Mouse (Mus musculus) forebrain, embryonic 11.5 days (tissue): ENCODE results near the gene BC061237. TPM values are rescaled to one million over a fixed set of nuclear protein-coding genes. Genes with fewer than 3 reads are reported as not detected.
"Not testable (repeated sequence)": the region's sequence is repeated elsewhere in the genome, so short reads cannot be mapped to it uniquely, and the experiment has no call there.

Experiments
- ATAC-seq: fragments of 200-750 bp; cut with Nextera tagmentation; replicated peaks from 2 replicates; pipeline ENCODE4 v1.8.0; 2017; ENCODE audit warnings: moderate TSS enrichment; ENCODE audit not compliant: low FRiP score
- DNase-seq: peaks from one replicate; pipeline ENCODE4 v3.0.0-alpha.2; 2017; ENCODE audit warnings: low spot score
- H3K27ac ChIP-seq: fragments of 300-500 bp; sonication (generic); 2 replicates; pipeline ENCODE4 v1.5.1; 2014; ENCODE audit warnings: low read depth, low read length
- H3K27me3 ChIP-seq: fragments of 300-500 bp; sonication (generic); 2 replicates; pipeline ENCODE4 v1.6.1; 2014; ENCODE audit warnings: mild to moderate bottlenecking, low read length, mixed read lengths; ENCODE audit not compliant: control insufficient read depth, insufficient read depth
- H3K36me3 ChIP-seq: fragments of 300-500 bp; sonication (generic); 2 replicates; pipeline ENCODE4 v1.6.1; 2014; ENCODE audit warnings: mild to moderate bottlenecking, low read length, moderate library complexity, mixed read lengths; ENCODE audit not compliant: control insufficient read depth, insufficient read depth
- H3K4me1 ChIP-seq: fragments of 300-500 bp; sonication (generic); replicated peaks from 2 replicates; pipeline ENCODE4 v1.6.1; 2014; ENCODE audit warnings: low read length, mixed read lengths; ENCODE audit not compliant: control insufficient read depth, insufficient read depth
- H3K4me2 ChIP-seq: fragments of 300-500 bp; sonication (generic); 2 replicates; pipeline ENCODE4 v1.6.1; 2014; ENCODE audit warnings: low read depth, mild to moderate bottlenecking, low read length, moderate library complexity, mixed read lengths; ENCODE audit not compliant: severe bottlenecking
- H3K4me3 ChIP-seq: fragments of 300-500 bp; sonication (generic); 2 replicates; pipeline ENCODE4 v1.5.1; 2014; ENCODE audit warnings: low read depth, low read length
- H3K9ac ChIP-seq: fragments of 300-500 bp; sonication (generic); 2 replicates; pipeline ENCODE4 v1.6.1; 2014; ENCODE audit warnings: low read length
- H3K9me3 ChIP-seq: fragments of 300-500 bp; sonication (generic); 2 replicates; pipeline ENCODE4 v1.6.1; 2016; ENCODE audit warnings: low read length, mixed read lengths; ENCODE audit not compliant: control insufficient read depth
- WGBS: fragments of 180-500 bp; shearing (Covaris S2); extraction: QIAGEN DNeasy Blood & Tissue Kit; methylation state at CpG from one replicate; pipeline ENCODE4 v1.1.7; 2014; 5-methylcytosine and 5-hydroxymethylcytosine counted together
- polyA plus RNA-seq: library from polyadenylated mRNA; unstranded; fragments of >200 nt; fragmentation: Nextera tagmentation; extraction: Ambion mirVana; gene quantifications from 2 replicates; pipeline ENCODE4 v1.2.1, GENCODE M21; 2014

The BC061237 gene
- not detected in 2 replicates for polyA plus RNA-seq

- H3K4me3 ChIP-seq, H3K27me3 ChIP-seq, H3K27ac ChIP-seq, H3K4me1 ChIP-seq, H3K4me2 ChIP-seq, DNase-seq, ATAC-seq, H3K36me3 ChIP-seq, H3K9me3 ChIP-seq, H3K9ac ChIP-seq: not testable (repeated sequence)
- 86% methylated on average over 1 of the region's 1 CpGs for WGBS
Measured at GRCm38 (mm10) chr14:44492163-44492562, at the start of gene BC061237. TSS of gene BC061237 (plus strand) at chr14:44492463.

GRCm38 (mm10) chr14:44517976-44518375 is 25.7 kb downstream of the BC061237 start, which contains the start of gene Gm17093:
TSS of gene Gm17093 (plus strand) at chr14:44518276.
- not testable (repeated sequence) for H3K9me3 ChIP-seq, H3K27me3 ChIP-seq, H3K9ac ChIP-seq, H3K4me1 ChIP-seq, H3K4me3 ChIP-seq, H3K4me2 ChIP-seq, H3K36me3 ChIP-seq, H3K27ac ChIP-seq, DNase-seq, ATAC-seq
- WGBS = 87% methylated on average over 5 of the region's 5 CpGs

GRCm38 (mm10) chr14:44547961-44548360 is 55.7 kb downstream of the BC061237 start:
- ATAC-seq, H3K27me3 ChIP-seq: not testable (repeated sequence)
- 90% methylated on average over 3 of the region's 5 CpGs for WGBS

More at GRCm38 (mm10) chr14:44547961-44548360, 55.7 kb downstream of the BC061237 start:
- H3K4me1 ChIP-seq, H3K4me3 ChIP-seq, DNase-seq, H3K9ac ChIP-seq, H3K4me2 ChIP-seq, H3K36me3 ChIP-seq, H3K9me3 ChIP-seq, H3K27ac ChIP-seq: not testable (repeated sequence)

Other genes starting within 250 kb of the BC061237 start
- gene Gm8220, start 206.9 kb upstream of the BC061237 start, polyA plus RNA-seq = not detected in 2 replicates
- gene Gm5930, start 153.9 kb upstream of the BC061237 start, polyA plus RNA-seq = not detected in 2 replicates
- not detected in 2 replicates for gene Gm8229, start 127.1 kb upstream of the BC061237 start, polyA plus RNA-seq
- not detected in 2 replicates for gene Gm3371, start 81.8 kb upstream of the BC061237 start, polyA plus RNA-seq
- gene Gm8232, start 58.8 kb upstream of the BC061237 start, polyA plus RNA-seq = not detected in 2 replicates
- not detected in 2 replicates for gene Gm17093, start 25.8 kb downstream of the BC061237 start, polyA plus RNA-seq
- not detected in 2 replicates for gene Gm8247, start 90.7 kb downstream of the BC061237 start, polyA plus RNA-seq
- gene Gm5624, start 135.5 kb downstream of the BC061237 start, polyA plus RNA-seq = not detected in 2 replicates
- gene Gm8257, start 214.0 kb downstream of the BC061237 start, polyA plus RNA-seq = not detected in 2 replicates